Mouse (Mus musculus) C2C12 (cell line): ENCODE results near the gene Fkbp14.

Experiments
- CTCF ChIP-seq: IDR thresholded peaks from one replicate; pipeline ENCODE4 v1.5.1; 2011; ENCODE audit not compliant: control insufficient read depth, insufficient read depth, insufficient read length
- FOSL1 ChIP-seq: IDR thresholded peaks from one replicate; pipeline ENCODE4 v1.8.0; 2011; ENCODE audit warnings: mild to moderate bottlenecking, low read length; ENCODE audit not compliant: poor library complexity, insufficient read depth, severe bottlenecking
- MAX ChIP-seq: IDR thresholded peaks from one replicate; pipeline ENCODE4 v1.6.1; 2011; ENCODE audit warnings: mild to moderate bottlenecking, control low read depth
- MYOD1 ChIP-seq: IDR thresholded peaks from one replicate; pipeline ENCODE4 v1.6.1; 2011; ENCODE audit warnings: low read depth; ENCODE audit not compliant: control insufficient read depth, insufficient read length
- MYOG ChIP-seq: IDR thresholded peaks from one replicate; pipeline ENCODE4 v1.6.1; 2011; ENCODE audit not compliant: control insufficient read depth, insufficient read length; ENCODE audit errors: extremely low read depth
- USF1 ChIP-seq: IDR thresholded peaks from one replicate; pipeline ENCODE4 v1.6.1; 2011; ENCODE audit warnings: low read depth, mild to moderate bottlenecking, control low read depth, moderate library complexity

DNA sequence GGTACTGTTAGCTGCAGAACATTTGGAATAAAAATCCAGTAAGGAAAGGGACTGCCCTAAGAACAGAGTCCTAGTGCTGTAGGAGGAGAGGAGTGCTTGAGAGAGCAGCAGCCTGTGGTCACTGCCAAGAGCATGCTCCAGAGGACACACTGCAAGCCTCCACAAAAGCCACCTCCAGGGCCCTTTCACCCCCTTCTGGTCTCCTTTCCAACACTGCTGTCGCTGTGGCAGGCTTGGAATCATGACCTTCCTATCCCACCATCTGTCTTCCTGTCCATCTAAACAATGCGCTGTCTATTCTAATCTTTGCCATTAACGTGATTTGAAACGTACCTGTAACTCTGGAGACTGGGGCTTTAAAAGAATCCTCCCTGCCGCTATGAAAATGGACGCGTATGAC, 38.6 kb downstream of the Fkbp14 start:
- no peak for TF ChIP-seq CTCF
- TF ChIP-seq MYOG = no peak
- no peak for TF ChIP-seq USF1
- no peak for TF ChIP-seq FOSL1
- no peak for TF ChIP-seq MAX
- TF ChIP-seq MYOD1 = no peak
